Mouse (Mus musculus): ENCODE data around the gene Klc1. TPM values are rescaled to one million over a fixed set of nuclear protein-coding genes. Genes with fewer than 3 reads are reported as not detected.

The Klc1 gene
- polyA plus RNA-seq, 1 experiment, result 954 TPM

DNA sequence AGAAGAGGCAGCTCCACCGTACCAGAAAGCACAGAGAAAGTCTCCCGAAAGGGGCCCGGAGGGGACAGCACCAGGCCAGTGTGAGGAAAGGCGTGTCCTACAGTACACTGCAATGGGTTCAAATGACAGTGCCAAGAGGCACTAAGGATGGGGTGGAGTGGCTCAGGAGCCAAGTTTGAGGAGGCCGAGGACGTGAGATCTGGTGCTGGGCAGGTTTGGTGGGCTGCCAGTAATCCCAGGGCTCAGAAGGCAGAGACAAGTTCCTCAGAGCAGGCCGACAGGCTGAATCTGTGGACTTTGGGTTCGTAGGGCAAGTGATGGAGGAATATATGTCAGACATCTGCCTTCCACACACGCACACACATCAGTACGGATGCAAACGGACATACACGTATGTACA lies 54.0 kb downstream of the Klc1 start:
- no peak for DNase-seq (ENCODE audit: extremely low spot score in 1 of 2, low spot score in 1 of 2)

DNA sequence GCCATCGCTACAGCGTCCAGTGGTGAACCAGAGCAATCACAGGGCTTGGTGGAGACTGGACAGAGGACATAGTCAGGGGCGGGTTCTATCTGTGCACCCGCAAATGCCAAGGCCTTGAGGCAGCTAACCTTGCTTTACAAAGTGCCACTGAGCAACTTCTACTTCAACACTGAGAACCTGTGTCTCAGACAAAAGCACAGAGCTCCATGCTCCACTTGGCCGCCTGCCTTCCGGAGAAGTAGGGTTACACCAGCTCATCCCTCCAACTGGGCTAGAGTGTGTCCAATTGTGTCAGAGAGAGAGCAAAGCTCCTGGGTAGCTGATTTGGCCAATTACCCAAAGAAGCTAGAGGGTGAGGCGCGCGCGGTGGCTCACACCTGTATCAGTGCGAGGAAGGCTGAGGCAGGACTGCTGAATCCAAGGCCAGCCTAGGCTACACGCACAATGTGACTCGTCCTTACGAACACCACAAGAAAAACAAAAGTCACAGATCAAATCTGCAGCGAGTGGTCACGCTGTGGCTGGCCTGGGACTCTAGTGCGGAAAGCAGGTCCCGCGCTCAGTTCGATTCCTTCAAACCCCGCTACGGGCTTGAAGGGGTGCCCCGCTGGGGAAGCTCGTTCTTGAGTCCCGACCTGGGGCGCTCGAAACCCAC lies 54.6 kb downstream of the Klc1 start:
- DNase-seq (ENCODE audit: extremely low spot score in 1 of 2, low spot score in 1 of 2), result no peak

DNA sequence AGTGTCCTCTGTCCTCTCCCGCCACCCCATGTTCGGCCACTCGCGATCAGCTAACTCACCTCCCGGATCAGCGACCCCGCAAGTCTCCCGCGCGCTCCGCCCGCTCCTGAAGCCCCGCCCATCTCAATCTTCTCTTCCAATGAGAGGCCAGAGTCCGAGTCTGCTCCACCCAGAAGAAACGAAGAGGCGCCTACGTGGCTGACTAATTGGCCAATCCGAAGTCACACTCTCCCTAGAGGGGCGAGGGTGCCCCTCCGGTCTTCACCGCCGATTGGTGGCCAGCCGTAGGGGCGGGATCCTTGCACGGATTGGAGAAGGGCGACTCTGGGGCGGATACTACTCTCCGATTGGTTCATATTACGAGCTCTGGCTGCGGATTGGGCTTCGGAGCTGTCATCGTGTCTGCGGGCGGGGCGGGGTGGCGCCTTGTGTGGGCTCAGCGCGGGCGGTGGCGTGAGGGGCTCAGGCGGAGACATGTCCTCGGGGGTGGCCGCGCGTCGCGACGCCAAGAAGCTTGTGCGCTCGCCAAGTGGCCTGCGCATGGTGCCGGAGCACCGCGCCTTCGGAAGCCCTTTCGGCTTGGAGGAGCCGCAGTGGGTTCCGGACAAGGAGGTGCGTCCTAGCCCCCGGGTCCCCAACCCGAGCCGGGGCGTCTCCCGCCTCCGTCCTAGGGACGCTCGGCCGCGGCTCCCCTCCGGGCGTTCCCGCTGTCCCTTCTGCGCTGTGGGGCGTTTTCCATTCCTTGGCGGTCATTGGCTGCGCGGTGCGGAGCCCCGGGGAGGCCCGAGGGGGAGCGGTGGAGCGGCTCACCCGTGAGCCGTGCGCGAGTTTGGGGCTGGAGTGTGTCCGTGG lies 55.3 kb downstream of the Klc1 start, which contains the start of the genes Xrcc3 and Zfyve21:
TSS of gene Xrcc3 (minus strand) at position 108 of the 852 bp plus-strand sequence.
TSS of gene Zfyve21 (plus strand) at position 405 of the 852 bp plus-strand sequence.
- DNase-seq (ENCODE audit: extremely low spot score in 1 of 2, low spot score in 1 of 2), result peak; percentile 99

DNA sequence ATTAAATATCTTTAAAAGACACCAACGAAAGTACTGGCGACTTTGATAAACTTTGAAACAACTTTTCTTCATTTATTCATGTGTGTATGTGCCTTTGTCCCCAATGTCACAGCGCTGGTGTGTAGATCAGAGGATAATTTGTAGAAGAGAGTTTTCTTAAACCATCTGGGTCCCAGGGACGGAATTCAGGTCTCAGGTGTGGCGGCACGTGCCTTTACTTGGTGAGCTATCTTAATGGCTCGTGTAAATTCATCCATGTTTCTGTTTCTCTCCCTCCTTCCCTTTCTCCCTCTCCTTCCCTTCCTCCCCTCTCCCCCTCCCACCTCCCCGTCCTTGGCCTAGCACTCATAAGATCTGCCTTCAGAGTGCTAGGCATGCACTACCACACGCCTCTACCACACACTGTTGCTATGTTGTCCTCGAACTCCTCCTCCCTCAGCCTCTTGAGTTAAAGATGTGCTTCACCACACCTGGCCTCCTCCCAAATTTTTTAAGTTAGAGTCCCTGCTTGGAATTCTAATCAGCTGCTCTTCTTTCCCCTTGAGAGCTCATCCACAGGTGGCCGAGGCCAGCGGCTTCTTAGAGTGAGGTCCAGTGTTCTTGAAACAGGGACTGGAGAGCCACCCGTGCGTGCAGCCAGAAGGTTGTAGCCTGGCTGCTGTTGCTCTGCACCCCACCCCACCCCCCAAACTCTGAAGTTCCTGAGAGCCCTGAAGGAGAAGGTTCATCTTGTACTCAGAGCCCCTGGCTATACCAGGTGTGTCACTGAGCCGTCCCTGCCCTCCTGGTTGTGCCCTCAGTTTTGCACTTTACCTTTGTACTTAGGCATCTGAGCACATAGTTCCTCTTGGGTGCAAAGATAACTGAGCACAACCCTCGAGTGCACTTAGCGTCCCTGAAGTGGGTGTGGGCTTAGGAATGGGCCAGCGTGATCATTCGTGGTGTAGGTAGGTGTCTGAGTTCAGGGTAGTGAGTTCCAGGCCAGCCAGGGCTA lies 56.4 kb downstream of the Klc1 start:
- no peak for DNase-seq (ENCODE audit: extremely low spot score in 1 of 2, low spot score in 1 of 2)

DNA sequence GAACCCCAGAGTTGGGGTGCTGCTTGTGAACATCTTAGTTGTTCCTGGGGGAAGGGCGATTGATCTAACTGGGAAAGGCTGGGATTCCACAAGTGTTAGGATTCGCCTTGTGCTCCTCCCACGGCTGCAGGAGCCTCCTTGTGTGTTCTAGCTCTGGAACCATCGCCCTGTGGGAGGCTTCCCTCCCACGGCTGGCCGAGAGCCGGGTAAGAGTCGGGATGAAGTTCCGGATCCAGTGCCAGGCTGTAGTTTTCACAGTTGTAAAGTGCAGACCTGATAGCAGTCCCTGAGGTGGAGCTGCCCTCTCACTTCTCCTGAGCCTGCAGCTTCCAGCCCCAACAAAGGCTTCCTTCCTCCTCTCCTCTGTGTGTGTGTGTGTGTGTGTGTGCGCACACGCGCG lies 57.9 kb downstream of the Klc1 start:
- DNase-seq (ENCODE audit: extremely low spot score in 1 of 2, low spot score in 1 of 2), result peak; percentile 63 to 84

DNA sequence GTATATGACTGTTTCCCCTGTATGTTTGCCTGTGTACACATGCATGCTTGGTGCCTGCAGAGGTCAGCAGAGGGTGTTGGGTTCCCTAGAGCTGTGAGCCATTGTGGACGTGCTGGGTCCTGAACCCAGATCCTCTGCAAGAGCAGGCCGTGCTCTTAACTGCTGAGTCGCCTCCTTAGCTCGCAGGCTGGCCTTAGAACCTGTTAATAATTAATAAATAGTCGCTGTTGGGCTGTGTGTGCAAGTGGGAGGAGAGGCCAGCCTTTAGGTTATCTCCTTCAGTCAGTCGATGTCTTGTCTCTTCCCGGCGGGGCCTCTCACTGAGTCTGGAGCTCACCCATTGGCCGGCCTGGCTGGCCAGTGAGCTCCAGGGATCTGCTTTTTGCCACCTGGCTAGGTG lies 58.3 kb downstream of the Klc1 start:
- no peak for DNase-seq (ENCODE audit: extremely low spot score in 1 of 2, low spot score in 1 of 2)

DNA sequence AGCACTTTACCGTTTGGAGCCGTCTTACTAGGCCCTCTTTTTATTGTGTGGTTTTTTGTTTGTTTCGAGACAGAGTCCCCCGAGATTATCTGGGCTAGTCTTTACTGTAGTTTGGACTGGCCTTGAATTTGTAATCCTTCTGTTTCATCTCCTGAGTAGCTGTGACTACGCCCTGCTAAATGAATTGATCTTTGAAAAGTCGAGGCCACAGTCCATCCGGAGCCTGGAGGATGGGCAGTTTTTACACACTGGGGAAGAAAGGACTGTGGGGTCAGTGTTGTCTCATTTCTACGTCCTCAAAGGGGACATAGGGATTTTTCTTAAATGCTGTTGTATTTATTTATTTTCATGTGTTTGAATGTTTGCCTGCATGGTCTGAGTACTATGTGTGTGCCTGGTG lies 59.3 kb downstream of the Klc1 start:
- no peak for DNase-seq (ENCODE audit: extremely low spot score in 1 of 2, low spot score in 1 of 2)

DNA sequence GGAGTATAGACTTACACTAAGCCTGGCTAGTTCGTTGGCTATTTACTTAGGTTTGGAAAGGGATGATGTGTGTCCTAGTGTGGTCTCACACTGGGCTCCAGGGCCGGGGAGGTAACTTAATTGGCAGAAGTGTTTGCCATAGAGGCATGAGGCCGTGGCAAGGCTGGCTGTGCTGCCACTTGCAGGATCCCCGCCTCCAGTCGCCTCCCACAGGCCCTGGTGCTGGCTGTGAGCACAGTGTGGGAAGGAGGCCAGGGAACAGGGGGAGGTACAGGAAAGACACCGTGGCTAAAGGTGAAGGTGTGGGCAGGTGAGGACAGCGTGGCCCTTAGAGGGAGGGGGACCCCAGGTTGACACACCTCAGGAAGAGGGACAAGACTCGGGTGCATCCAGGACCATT lies 61.3 kb downstream of the Klc1 start:
- no peak for DNase-seq (ENCODE audit: extremely low spot score in 1 of 2, low spot score in 1 of 2)

DNA sequence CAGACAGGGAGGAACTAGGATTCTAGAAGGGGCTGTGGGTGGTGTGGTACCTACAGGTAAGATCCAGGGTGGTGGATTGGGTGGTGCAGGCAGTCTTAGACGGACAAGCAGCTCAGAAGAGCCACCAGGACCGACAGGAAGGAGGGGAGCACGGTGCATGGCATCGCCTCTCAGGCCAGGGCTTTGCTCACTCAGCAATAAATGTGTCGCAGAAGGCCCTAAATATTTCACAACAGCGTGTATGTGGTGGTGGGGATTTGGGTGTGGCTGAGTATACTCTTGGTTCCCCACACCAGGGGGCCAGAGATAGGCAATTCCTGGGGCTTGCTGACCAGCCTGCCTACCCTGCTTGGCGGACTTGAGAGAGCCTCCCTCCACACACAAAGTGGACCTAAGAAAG lies 62.1 kb downstream of the Klc1 start:
- DNase-seq (ENCODE audit: extremely low spot score in 1 of 2, low spot score in 1 of 2), result no peak

DNA sequence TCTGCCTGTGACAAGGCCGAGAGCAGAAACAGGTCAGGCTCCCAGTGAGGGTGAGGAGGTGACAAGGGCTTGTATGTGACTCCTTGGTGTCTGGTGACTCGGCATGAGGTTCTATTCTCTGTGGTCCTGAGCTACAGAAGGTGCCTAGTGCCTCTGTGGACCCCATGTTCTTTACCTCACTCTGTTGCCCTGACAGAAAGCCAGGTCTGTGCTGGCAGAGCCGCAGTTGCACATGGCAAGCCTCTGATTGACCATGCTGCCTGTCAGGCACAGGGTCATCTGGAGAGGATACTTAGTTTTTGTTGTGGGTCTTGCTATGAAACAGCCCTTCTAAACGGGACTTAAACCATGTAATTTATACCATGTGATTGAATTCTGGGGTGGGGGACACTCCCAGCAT lies 63.3 kb downstream of the Klc1 start:
- no peak for DNase-seq (ENCODE audit: extremely low spot score in 1 of 2, low spot score in 1 of 2)

DNA sequence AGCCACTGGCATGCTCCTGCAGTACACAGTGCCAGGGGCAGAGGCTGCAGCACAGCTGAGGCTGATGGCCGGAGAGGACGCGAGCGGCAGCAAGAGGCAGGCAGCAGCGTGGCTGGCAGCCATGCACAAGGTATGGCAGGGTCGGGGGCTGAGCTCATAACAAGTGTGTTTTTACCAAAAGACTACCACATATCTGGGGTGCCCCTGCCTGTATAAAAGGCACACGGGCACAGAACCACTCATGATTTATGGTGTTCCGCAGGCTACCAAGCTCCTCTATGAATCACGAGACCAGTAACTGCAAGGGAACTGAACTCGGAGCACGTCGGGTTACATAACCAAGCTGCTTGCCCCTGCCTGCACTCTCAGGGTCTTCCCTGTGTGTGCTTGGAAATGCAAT lies 68.9 kb downstream of the Klc1 start:
- DNase-seq (ENCODE audit: extremely low spot score in 1 of 2, low spot score in 1 of 2), result no peak

DNA sequence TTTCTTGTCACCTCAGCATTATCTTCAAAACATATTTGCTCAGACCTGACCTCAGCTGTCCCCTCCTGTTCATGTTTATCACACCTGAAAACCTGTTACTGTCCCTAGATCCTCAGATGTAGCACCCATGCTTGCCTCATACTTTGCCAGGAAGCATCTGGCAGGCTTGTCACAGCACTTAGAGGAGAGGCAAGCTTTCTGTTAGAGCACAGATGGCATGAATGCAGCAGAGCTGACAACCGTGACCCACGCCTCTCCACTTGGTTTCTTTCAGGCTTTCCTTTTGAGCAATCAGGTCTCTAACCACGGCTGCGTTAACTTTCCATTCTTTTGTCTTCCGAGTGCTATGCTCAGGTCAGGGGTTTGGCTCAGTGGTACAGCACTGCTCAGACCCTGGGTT lies 70.8 kb downstream of the Klc1 start:
- no peak for DNase-seq (ENCODE audit: extremely low spot score in 1 of 2, low spot score in 1 of 2)

DNA sequence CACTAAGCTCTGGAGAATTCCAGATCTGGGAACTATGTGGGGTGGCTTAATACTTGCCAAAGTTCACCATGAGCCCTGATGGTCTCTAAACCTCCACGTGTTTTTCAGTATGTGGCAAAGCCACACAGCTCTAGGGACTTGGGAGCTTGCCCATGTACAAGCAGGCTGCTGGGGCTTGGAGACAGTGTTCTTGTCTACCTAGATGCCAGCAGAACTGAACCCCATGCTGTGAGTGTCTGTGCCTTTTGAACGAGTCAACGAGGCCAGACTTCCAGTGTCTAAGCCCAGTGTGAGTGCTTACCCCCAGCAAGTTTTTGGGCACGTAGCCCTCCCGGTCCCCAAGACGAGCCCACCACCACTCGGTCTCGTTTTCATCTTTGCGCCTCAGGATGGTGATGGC lies 71.3 kb downstream of the Klc1 start:
- no peak for DNase-seq (ENCODE audit: extremely low spot score in 1 of 2, low spot score in 1 of 2)

DNA sequence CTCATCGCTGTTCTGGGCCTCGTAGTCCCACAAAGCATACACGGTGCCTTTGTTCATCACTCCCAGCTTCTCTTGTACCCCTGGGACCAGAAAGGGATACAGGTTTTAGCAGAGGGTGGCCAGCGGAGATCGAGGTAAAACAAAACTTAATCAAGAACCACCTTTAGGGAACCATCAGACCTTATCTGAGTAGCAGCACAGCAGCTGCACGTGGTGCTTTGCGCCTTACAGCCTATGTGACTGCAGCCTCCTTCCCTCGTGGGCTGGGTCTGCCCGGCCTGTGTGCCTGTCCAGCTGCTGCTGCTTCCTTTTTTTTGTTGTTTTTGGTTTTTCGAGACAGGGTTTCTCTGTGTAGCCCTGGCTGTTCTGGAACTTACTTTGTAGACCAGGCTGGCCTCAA lies 71.7 kb downstream of the Klc1 start:
- DNase-seq (ENCODE audit: extremely low spot score in 1 of 2, low spot score in 1 of 2), result no peak

DNA sequence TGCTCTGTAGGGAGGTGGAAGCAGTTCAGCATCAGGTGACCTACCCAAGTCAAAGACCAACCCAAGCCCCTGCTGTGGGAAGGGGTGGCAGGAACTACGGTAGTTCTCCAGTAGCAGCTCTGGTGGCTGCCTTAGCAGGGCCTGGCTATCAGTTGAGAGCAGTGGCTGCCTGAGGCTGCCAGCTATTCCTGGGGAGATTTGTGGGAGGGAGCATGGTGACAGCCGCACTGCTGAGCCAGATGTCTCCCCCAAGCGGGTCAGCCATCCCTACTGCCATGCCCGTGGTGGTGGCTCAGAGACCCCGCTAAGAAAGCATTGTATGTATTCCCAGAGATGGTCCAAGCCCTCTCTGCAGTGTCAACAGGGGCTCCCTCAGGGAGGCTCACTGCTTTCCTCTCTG lies 74.0 kb downstream of the Klc1 start:
- no peak for DNase-seq (ENCODE audit: extremely low spot score in 1 of 2, low spot score in 1 of 2)

DNA sequence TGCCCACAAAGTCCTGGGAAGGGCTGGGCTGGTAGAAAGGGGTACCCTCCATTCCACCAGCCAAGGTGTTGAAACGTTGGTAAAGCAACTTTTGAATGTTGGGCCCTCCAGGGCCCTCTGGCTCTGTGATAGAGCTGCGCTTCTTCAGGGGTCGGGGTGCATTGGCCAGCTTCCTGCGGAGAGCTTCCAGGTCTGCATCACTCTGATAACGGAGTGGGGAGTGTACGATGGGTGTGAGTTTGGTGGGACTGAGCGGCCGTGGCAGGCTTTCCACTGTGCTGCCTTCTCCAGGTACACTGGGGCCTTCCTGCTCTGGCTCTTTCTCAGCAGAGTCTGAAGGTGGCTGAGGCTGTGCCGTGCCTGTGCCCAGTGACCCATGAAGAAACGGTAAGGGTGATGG lies 74.8 kb downstream of the Klc1 start:
- no peak for DNase-seq (ENCODE audit: extremely low spot score in 1 of 2, low spot score in 1 of 2)

DNA sequence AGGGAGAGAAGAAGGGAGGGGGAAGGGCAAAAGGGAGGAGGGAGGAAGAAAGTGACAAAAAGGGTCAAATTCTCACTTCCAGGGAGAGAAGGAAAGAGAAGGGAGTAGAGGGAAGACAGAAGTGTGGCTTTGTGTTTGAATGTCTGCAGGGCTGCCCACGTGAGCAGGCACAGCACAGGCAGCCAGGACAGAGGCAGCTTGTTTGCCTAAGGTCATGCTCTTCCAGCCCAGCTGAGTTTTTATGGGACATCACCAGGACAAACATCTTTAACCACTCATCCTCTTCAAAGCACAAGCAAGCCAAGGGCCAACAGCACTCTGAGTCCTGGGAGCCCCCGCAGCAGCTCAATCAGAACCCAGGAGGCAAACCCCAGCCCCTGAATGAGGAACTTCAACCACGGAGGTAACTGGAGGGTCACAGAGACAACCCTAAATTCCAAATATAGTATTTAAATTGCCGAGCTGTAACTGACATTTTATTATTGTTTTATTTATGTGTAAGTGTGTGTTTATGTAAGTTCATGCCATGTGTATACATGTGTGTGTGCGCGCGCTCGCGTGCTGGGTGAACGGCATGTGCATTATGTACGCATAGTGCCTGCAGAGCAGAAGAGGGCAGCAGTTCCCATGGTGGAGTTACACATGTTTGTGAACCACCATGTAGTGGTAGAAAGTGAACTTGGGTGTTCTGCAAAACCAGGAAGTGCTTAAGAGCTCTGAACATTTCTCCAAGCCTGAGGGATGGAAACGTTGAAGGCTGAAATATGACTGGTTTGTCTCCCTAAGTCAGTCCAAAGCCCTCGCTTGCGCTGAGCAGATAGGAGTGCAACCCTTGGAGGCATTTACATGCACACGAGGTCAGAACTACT lies 84.2 kb downstream of the Klc1 start:
- DNase-seq (ENCODE audit: extremely low spot score in 1 of 2, low spot score in 1 of 2), result no peak

DNA sequence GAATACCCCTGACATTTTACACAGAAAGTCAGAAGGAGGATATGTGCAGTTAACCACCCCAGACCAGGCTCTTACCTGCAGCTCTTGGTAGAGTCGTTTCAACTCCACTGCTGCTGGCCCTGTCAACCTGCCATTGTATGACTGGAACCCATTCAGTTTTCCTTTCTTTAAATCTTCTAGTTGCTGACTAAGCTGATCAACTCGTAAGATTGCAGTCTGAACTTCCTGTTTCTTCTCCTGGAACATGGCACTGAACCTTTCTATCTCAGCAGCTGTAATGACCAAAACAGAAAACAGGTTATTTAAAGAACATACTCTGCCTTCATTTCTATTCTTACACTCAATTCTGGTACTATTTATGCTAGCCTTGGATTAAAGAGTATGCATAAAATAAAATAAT lies 84.8 kb downstream of the Klc1 start:
- no peak for DNase-seq (ENCODE audit: extremely low spot score in 1 of 2, low spot score in 1 of 2)

DNA sequence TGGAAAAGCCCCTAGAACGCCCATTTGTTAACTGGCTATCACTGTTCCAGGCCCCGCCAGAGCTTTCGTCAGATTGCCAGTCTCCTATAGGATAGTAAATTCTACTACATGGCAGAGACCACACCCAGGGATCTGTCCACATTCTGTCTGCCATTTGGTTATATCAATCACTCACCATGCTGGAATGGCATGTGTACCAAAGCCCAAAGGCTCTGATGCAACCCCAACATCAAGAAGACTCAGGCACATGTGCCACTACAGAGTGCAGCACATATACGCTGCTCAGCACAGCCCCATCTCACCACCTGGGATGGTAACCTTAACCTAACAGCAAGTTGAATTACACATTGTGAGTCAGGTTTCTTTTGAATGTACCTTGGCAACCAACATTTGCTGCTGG lies 87.3 kb downstream of the Klc1 start:
- no peak for DNase-seq (ENCODE audit: extremely low spot score in 1 of 2, low spot score in 1 of 2)

DNA sequence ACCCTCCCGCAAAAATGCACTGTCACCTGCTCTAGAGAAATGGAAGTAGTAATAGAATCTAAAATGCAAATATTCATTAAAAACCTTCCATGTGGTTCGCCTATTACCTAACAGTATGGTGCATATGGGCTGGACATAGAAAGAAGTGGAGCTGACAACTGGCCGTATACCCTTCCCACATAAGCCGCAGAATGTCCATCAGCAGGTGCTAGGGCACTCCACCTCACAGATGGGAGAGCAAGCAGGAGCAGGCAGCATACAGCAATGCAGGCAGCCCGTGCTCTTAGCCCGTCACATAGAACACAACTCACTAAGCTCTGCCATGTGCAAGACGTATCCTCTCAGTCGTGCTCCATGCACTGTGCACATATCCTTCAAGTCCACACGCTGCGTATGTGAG lies 88.2 kb downstream of the Klc1 start:
- DNase-seq (ENCODE audit: extremely low spot score in 1 of 2, low spot score in 1 of 2), result no peak

Data from frontal cortex, adult 2 months (tissue).